Mouse (Mus musculus): ENCODE measurements around the gene Klk11. TPM values are rescaled to one million over a fixed set of nuclear protein-coding genes. Genes with fewer than 3 reads are reported as not detected.

Klk11 gene
- polyA plus RNA-seq (2015; fragmentation: Nextera tagmentation; extraction: Ambion mirVana) = 4.0 and 8.7 TPM in 2 replicates

DNA sequence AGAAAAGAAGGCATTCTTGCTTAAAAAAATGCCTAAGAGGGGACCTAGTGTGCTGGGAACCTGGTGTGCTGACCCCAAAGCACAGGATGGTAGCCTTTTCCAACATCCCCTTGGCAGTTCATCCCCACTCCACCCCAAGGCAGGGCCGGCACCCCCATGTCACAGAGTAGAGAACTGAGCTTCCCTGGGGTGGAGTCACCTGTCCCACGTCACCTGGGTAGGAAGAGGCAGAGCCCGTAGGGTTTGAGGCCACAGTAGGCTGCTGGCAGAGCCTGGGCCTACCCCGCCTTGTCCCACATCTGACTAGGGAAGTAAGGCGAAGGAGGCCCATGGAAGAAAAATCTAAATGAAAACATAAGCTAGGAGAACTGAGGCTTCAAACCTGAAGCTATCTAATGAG, at the start of gene Klk11:
Gene Klk11 (plus strand): TSS at position 241 of the 400 bp plus-strand sequence.
- Histone ChIP-seq H3K4me2 (no peak within 1 kb of the TSS), H3K27ac (peak within 1 kb of the TSS; percentile 74), H3K9ac (no peak within 1 kb of the TSS), H3K4me1 (no peaks in the 10 kb centered on the region), H3K27me3 (replicated peaks) (no peaks in the 10 kb centered on the region), H3K9me3 (no peaks in the 10 kb centered on the region), H3K4me3 (replicated peaks) (no peak within 1 kb of the TSS), H3K36me3 (no peaks in the 10 kb centered on the region)
- WGBS = 76% methylated on average over 5 of the region's 5 CpGs
- ATAC-seq (ENCODE audit: insufficient read depth, low FRiP score, low read depth) = no peak

DNA sequence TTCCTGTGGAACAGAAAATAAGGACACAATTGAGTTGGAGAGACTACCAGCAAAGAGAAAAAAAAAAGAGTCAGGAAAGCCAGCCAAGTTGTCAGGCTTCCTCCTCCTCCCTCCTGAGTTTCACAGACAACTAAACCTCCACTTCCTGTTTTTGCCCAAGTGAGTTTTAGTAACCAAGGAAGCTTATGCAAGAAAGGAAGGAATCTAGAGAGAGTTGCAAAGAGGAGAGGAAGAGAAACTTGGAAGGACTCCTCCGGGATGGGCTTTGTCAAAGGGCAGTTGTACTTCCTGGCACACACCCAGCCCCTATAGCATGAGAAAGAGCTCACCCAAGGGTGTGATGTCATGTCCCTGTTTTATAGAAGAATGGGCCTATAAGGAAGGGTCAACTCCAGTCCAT, 26.6 kb upstream of the Klk11 start:
- ATAC-seq (ENCODE audit: insufficient read depth, low FRiP score, low read depth) = no peak
- Histone ChIP-seq H3K4me1 (no peaks in the 10 kb centered on the region), H3K9me3 (no peaks in the 10 kb centered on the region), H3K27ac (no peak overlapping the region), H3K9ac (no peak overlapping the region), H3K27me3 (replicated peaks) (no peaks in the 10 kb centered on the region), H3K4me2 (no peak overlapping the region), H3K36me3 (no peaks in the 10 kb centered on the region), H3K4me3 (replicated peaks) (no peak overlapping the region)
- WGBS = 43% methylated on average over 1 of the region's 1 CpGs

DNA sequence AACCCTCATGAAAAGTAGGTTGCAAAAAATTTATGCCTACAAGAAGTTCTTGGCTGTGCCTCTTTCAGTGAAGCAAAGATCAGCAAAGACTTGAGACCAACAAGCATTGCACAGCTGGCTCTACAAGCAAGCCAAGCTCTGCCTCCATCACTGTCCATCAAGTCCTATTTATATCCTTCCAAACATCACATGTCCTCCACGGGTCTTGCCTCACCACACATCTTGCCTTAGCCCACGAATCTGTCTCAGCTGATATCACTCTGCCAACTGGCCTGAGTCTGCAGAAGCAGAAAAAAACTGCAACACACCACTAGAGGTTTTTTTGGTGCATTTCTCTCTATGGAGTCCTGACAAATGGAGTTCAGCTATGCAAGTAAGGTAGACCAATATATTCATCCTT, 21.6 kb upstream of the Klk11 start:
- WGBS = 75% methylated on average over 2 of the region's 2 CpGs
- H3K4me1 ChIP-seq = no peaks in the 10 kb centered on the region
- H3K9ac ChIP-seq = no peak overlapping the region
- H3K36me3 ChIP-seq = no peaks in the 10 kb centered on the region
- no peak overlapping the region for H3K27ac ChIP-seq
- H3K9me3 ChIP-seq = no peaks in the 10 kb centered on the region
- no peaks in the 10 kb centered on the region for H3K27me3 ChIP-seq (replicated peaks)
- no peak for ATAC-seq (ENCODE audit: insufficient read depth, low FRiP score, low read depth)
- no peak overlapping the region for H3K4me3 ChIP-seq (replicated peaks)
- no peak overlapping the region for H3K4me2 ChIP-seq

DNA sequence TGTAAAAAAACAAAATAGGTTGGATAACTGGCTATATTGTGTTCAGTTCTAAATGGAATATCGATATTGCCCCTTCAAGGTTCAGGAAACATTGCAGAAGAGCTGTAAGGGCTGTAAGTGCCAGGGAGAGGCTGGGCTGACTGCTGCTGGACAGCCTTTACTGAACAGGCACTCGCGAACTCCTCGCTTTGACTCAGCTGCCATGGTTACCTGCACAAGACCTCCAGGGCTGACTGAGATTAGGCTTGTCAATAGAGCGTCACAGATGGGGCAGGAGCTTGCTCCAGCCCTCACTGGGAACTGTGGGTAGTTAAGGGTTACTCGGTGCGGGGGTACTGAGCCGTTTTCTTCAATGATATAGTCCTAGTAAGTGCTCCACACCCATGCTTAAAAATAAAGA, 7.9 kb upstream of the Klk11 start:
- no peaks in the 10 kb centered on the region for H3K4me1 ChIP-seq
- no peaks in the 10 kb centered on the region for H3K9me3 ChIP-seq
- H3K9ac ChIP-seq = no peak overlapping the region
- no peak overlapping the region for H3K4me2 ChIP-seq
- no peaks in the 10 kb centered on the region for H3K27me3 ChIP-seq (replicated peaks)
- WGBS = 43% methylated on average over 8 of the region's 8 CpGs
- no peak overlapping the region for H3K4me3 ChIP-seq (replicated peaks)
- no peaks in the 10 kb centered on the region for H3K36me3 ChIP-seq
- ATAC-seq (ENCODE audit: insufficient read depth, low FRiP score, low read depth) = no peak
- H3K27ac ChIP-seq = no peak overlapping the region

DNA sequence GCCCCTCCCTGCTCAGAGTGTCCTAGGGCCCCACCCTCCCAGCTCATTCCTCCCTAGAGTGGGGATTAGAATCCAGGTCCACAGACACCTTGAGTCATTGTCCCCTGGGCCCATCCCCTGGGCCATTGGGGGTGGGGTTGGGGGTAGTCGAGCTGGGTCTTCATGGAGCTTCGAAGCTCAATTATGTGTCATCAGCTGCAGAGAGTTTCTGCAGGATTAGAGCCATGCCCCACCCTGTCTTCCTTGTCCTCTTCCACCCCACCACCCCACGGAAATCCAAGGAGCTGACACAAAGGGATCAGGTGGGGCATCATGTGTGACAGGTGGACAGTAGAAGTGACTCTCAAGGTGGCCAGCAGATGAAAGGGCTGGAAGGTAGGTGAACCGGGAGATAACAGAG, 5.8 kb upstream of the Klk11 start, which contains the start of gene Klk12:
Gene Klk12 (plus strand): TSS at position 301 of the 400 bp plus-strand sequence.
- WGBS = 71% methylated on average over 4 of the region's 4 CpGs

DNA sequence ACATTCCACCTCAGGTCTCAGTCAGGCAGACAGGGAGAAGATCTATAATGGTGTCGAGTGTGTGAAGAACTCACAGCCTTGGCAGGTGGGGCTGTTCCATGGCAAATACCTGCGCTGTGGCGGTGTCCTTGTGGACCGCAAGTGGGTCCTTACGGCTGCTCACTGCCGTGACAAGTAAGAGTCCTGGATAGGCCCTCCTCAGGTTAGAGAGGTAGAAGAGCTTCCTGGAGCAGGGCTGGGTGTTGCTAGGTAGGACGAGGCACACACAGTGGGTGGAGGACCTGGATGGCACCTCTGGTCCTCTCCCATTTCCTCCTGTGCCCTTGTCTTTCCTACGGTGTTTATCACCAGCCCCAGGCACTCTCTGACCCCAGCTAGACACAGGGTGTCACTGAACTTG, 4.8 kb upstream of the Klk11 start:
- no peak overlapping the region for H3K4me2 ChIP-seq
- WGBS = 84% methylated on average over 8 of the region's 8 CpGs
- ATAC-seq (ENCODE audit: insufficient read depth, low FRiP score, low read depth) = no peak
- no peaks in the 10 kb centered on the region for H3K9me3 ChIP-seq
- H3K27me3 ChIP-seq (replicated peaks) = no peaks in the 10 kb centered on the region
- H3K27ac ChIP-seq = no peak overlapping the region
- no peaks in the 10 kb centered on the region for H3K4me1 ChIP-seq
- H3K36me3 ChIP-seq = no peaks in the 10 kb centered on the region
- no peak overlapping the region for H3K4me3 ChIP-seq (replicated peaks)
- no peak overlapping the region for H3K9ac ChIP-seq

More for the DNA sequence above, 5.8 kb upstream of the Klk11 start, which contains the start of gene Klk12:
- Histone ChIP-seq H3K4me1 (no peaks in the 10 kb centered on the region), H3K9ac (no peak within 1 kb of the TSS), H3K27me3 (replicated peaks) (no peaks in the 10 kb centered on the region), H3K4me3 (replicated peaks) (no peak within 1 kb of the TSS), H3K9me3 (no peaks in the 10 kb centered on the region), H3K36me3 (no peaks in the 10 kb centered on the region), H3K27ac (no peak within 1 kb of the TSS), H3K4me2 (no peak within 1 kb of the TSS)
- no peak for ATAC-seq (ENCODE audit: insufficient read depth, low FRiP score, low read depth)

DNA sequence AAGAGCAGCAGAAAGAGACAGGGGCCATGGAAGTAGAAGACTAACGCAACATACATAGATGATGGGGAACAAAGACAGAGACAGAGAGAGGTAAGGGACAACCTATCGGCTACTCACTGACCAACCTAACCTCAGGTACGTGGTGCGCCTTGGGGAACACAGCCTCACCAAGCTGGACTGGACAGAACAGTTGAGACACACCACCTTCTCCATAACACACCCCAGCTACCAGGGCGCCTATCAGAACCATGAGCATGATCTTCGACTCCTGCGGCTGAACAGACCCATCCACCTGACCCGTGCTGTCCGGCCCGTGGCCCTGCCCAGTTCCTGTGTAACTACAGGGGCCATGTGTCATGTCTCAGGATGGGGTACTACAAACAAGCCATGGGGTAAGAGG, 3.7 kb upstream of the Klk11 start:
- WGBS = 89% methylated on average over 10 of the region's 10 CpGs
- H3K36me3 ChIP-seq = no peaks in the 10 kb centered on the region
- H3K4me1 ChIP-seq = no peaks in the 10 kb centered on the region
- no peak overlapping the region for H3K9ac ChIP-seq
- H3K4me3 ChIP-seq (replicated peaks) = no peak overlapping the region
- no peak overlapping the region for H3K4me2 ChIP-seq
- H3K27me3 ChIP-seq (replicated peaks) = no peaks in the 10 kb centered on the region
- no peak for ATAC-seq (ENCODE audit: insufficient read depth, low FRiP score, low read depth)
- H3K27ac ChIP-seq = no peak overlapping the region
- no peaks in the 10 kb centered on the region for H3K9me3 ChIP-seq

DNA sequence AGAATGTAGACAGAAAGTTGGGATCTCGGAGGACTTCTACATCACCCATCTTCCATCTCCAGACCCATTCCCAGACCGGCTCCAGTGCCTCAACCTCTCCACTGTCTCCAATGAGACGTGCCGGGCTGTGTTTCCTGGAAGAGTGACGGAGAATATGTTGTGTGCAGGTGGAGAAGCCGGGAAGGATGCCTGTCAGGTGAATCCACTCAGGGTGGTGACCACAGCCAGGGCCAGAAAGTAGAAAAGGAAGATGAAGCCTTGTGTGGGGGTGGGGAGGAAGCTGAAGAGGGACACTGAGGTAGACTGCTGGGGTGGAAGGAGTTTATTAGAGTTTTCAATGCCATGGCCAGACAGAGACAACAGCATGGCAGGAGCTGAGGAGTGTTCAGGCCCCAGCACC, 2.5 kb upstream of the Klk11 start:
- ATAC-seq (ENCODE audit: insufficient read depth, low FRiP score, low read depth) = no peak
- Histone ChIP-seq H3K9me3 (no peaks in the 10 kb centered on the region), H3K27me3 (replicated peaks) (no peaks in the 10 kb centered on the region), H3K36me3 (no peaks in the 10 kb centered on the region), H3K27ac (no peak overlapping the region), H3K4me3 (replicated peaks) (no peak overlapping the region), H3K4me1 (no peaks in the 10 kb centered on the region), H3K9ac (no peak overlapping the region), H3K4me2 (no peak overlapping the region)
- 90% methylated on average over 6 of the region's 6 CpGs for WGBS

DNA sequence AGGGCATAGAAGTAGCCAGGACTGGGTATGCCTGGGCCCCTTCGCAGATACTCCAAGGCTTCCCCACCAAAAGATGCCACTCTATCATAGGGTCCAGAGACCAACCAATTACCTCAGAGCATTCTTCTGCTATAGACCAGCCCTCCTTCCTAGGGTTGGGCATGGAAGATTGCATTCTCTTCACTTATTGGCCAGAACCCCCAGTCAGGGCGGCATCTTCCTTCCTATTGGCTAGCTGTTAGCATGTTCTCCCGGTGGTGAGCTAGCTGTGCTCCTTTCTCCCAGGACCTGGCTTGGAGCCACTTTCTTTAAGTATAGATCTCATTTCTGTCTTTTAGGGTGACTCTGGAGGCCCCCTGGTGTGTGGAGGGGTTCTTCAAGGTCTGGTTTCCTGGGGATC, 1.5 kb upstream of the Klk11 start:
- Histone ChIP-seq H3K9ac (no peak overlapping the region), H3K27ac (no peak overlapping the region), H3K9me3 (no peaks in the 10 kb centered on the region), H3K4me3 (replicated peaks) (no peak overlapping the region), H3K4me1 (no peaks in the 10 kb centered on the region), H3K4me2 (no peak overlapping the region), H3K27me3 (replicated peaks) (no peaks in the 10 kb centered on the region), H3K36me3 (no peaks in the 10 kb centered on the region)
- WGBS = 79% methylated on average over 3 of the region's 3 CpGs
- no peak for ATAC-seq (ENCODE audit: insufficient read depth, low FRiP score, low read depth)

DNA sequence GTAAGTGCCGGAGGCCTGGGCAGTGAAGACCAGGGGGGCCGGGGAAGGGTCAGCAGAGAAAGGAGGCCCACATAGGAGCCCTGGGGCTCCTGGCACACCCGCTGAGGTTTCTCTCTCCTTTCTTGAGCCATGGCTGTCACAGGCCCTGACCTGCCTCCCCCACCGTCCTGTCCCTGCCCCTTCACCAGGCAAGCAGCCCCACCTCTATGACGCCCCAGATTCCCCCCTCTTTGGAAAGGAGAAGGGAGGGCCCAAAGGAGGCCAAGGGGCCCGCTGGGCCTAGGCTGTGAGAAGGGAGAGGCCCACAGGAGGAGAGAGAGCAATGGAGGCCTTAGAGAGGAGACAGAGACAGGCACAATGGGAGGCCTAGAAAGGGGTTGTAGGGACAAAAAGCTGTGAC, 398 bp downstream of the Klk11 start:
- Histone ChIP-seq H3K4me1 (no peaks in the 10 kb centered on the region), H3K27me3 (replicated peaks) (no peaks in the 10 kb centered on the region), H3K36me3 (no peaks in the 10 kb centered on the region), H3K9me3 (no peaks in the 10 kb centered on the region), H3K9ac (no peak overlapping the region), H3K4me3 (replicated peaks) (no peak overlapping the region), H3K27ac (peak overlapping the region; percentile 74), H3K4me2 (no peak overlapping the region)
- WGBS = 61% methylated on average over 6 of the region's 6 CpGs
- peak; percentile 48; the same call in 1 of the 2 replicates for ATAC-seq (ENCODE audit: insufficient read depth, low FRiP score, low read depth)

DNA sequence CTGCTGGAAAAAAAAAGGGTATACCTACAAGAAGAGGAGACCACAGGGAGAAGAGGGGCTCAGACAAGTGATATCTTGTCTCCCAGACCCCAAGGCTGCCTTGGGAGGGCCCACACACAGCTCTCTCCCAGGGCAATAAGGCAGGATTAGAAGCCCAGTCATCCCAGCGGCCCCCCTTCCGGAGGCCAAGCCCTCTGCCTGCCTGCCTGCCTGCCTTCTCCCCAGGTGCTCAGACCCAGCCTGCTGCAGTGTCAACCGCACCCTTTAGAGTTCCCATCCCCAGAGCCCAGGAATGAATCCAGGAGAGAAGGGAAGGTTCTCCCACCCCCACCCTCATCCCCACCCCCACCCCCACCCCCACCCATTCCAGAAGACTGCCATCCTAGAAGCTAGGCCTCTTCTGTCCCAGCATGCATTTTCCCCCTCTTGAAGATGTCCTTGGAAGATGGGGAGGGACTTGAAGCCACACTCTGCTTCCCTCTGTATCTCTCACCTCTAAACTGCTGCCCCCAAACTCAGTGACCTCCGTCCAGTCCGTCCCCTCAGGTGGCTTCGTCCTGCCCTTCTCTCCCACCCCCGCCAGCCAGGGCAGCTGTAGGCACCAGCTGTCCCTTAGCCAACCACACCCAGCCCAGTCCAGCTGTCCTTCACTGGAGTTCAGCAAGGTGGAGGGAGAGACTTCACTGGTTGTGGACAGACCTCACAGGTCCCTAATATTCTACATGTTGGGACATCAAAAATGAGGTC, 1.1 kb downstream of the Klk11 start:
- H3K36me3 ChIP-seq = no peaks in the 10 kb centered on the region
- H3K27me3 ChIP-seq (replicated peaks) = no peaks in the 10 kb centered on the region
- H3K4me2 ChIP-seq = no peak overlapping the region
- no peaks in the 10 kb centered on the region for H3K4me1 ChIP-seq
- ATAC-seq (ENCODE audit: insufficient read depth, low FRiP score, low read depth) = 0 out of 2 replicates have a peak, but pooled peaks have one; percentile 20
- no peaks in the 10 kb centered on the region for H3K9me3 ChIP-seq
- no peak overlapping the region for H3K4me3 ChIP-seq (replicated peaks)
- WGBS = 52% methylated on average over 6 of the region's 7 CpGs
- peak overlapping the region; percentile 74 for H3K27ac ChIP-seq
- H3K9ac ChIP-seq = no peak overlapping the region

DNA sequence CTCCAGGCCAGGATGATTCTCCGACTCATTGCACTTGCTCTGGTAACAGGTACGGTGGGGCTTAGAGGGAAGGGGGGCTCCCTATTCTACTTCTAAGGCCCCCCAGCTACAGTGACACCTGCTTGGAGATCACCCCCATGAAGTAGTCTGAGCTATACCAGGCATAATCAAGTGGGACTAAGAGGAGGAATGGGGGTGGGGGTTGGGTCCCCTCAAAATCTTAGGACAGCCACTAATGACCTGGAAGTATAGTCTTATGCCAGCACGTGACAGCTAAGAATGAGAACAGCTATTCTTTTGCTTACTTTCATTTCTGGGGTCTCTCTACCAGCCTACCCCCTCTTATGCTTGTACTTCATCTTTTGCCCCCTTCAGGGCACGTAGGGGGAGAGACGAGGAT, 2.1 kb downstream of the Klk11 start:
- no peaks in the 10 kb centered on the region for H3K4me1 ChIP-seq
- no peak overlapping the region for H3K27ac ChIP-seq
- no peak for ATAC-seq (ENCODE audit: insufficient read depth, low FRiP score, low read depth)
- H3K27me3 ChIP-seq (replicated peaks) = no peaks in the 10 kb centered on the region
- no peaks in the 10 kb centered on the region for H3K9me3 ChIP-seq
- 86% methylated on average over 5 of the region's 5 CpGs for WGBS
- no peak overlapping the region for H3K4me3 ChIP-seq (replicated peaks)
- H3K9ac ChIP-seq = no peak overlapping the region
- no peak overlapping the region for H3K4me2 ChIP-seq
- H3K36me3 ChIP-seq = no peaks in the 10 kb centered on the region

All from stomach, embryonic 15.5 days (tissue).